Mouse (Mus musculus) c-Kit-positive CD71-negative TER-119-negative erythroid progenitor cells, embryonic 14.5 days (primary cell): ENCODE measurements around the gene Hoxa3.

Experiments used
- DNase-seq: peaks from one replicate; pipeline ENCODE4 v3.0.0-alpha.2; 2013; ENCODE audit warnings: low read depth

Gene Hoxa3

GRCm38 (mm10) chr6:52219234-52219942, 6.3 kb upstream of the Hoxa3 start:
- no peak for DNase-seq

GRCm38 (mm10) chr6:52218643-52219215, 5.6 kb upstream of the Hoxa3 start:
- DNase-seq = no peak

GRCm38 (mm10) chr6:52217895-52218642, 4.9 kb upstream of the Hoxa3 start:
- DNase-seq = no peak

- no peak for DNase-seq
Observed at GRCm38 (mm10) chr6:52217459-52217768, 4.3 kb upstream of the Hoxa3 start.

GRCm38 (mm10) chr6:52216691-52217458, 3.7 kb upstream of the Hoxa3 start:
- DNase-seq = no peak

GRCm38 (mm10) chr6:52215771-52216535, 2.8 kb upstream of the Hoxa3 start:
- no peak for DNase-seq

- DNase-seq = no peak
Observed at GRCm38 (mm10) chr6:52215070-52215469, 1.9 kb upstream of the Hoxa3 start.

GRCm38 (mm10) chr6:52214271-52214670, 1.1 kb upstream of the Hoxa3 start:
- no peak for DNase-seq

GRCm38 (mm10) chr6:52212556-52213118, 499 bp downstream of the Hoxa3 start:
- no peak for DNase-seq

GRCm38 (mm10) chr6:52211961-52212360, 1.2 kb downstream of the Hoxa3 start:
- DNase-seq = no peak

GRCm38 (mm10) chr6:52211170-52211935, 1.8 kb downstream of the Hoxa3 start:
- DNase-seq = no peak

- no peak for DNase-seq
Observed at GRCm38 (mm10) chr6:52209685-52210046, 3.5 kb downstream of the Hoxa3 start.

- DNase-seq = no peak
Observed at GRCm38 (mm10) chr6:52208868-52209684, 4.1 kb downstream of the Hoxa3 start.

- no peak for DNase-seq
Observed at GRCm38 (mm10) chr6:52208072-52208867, 4.9 kb downstream of the Hoxa3 start, which contains the start of gene Hoxa6. Gene Hoxa6, minus strand, starts transcription at chr6:52208722.

- DNase-seq = no peak
Observed at GRCm38 (mm10) chr6:52207684-52207976, 5.5 kb downstream of the Hoxa3 start.

- DNase-seq = no peak
Observed at GRCm38 (mm10) chr6:52206882-52207683, 6.1 kb downstream of the Hoxa3 start.

- DNase-seq = no peak
Observed at GRCm38 (mm10) chr6:52205638-52206621, 7.2 kb downstream of the Hoxa3 start.
